Mouse (Mus musculus): Measurements from ENCODE around the gene Kif1a. TPM values are rescaled to one million over a fixed set of nuclear protein-coding genes. Genes with fewer than 3 reads are reported as not detected.

Gene Kif1a
- total RNA-seq, 1 experiment, result 10.2 TPM

DNA sequence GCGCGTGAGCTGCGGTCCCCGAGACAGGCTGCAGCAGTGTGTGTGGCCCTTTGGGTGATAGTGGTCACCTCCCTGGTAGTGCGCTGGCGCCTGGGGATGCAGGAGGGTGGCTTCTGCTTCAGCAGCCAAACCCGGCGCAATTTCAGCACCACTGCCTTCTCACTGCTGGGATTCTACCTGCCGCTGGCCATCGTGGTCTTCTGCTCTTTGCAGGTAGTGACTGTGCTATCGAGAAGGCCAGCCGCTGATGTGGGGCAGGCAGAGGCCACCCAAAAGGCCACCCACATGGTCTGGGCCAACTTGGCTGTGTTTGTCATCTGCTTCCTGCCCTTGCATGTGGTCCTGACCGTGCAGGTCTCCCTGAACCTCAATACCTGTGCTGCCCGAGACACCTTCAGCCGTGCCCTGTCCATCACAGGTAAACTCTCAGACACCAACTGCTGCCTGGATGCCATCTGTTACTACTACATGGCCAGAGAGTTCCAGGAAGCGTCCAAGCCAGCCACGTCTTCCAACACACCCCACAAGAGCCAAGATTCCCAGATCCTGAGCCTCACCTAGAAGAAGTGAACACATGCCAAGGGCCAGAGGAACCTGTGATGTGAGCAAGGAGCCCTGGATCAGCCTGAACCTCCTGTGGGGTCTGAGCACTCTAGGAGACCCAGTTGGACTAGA, 118.7 kb downstream of the Kif1a start:
- no peak for DNase-seq (ENCODE audit: low read depth, low spot score)
- Histone ChIP-seq H3K4me3 (ENCODE audit: insufficient read depth in 1 of 2, low read depth in 1 of 2, low read length in 2 of 2, poor library complexity in 1 of 2, severe bottlenecking in 1 of 2) (no peak overlapping the region), H3K36me3 (ENCODE audit: control insufficient read depth, insufficient read depth, low read length, poor library complexity, severe bottlenecking) (no peaks in the 10 kb centered on the region), H3K27ac (ENCODE audit: insufficient read depth, low read depth, low read length, poor library complexity, severe bottlenecking) (no peak overlapping the region), H3K9ac (ENCODE audit: insufficient read depth, low read depth, low read length, poor library complexity, severe bottlenecking) (no peak overlapping the region), H3K4me1 (ENCODE audit: control insufficient read depth in 2 of 2, insufficient read depth in 2 of 2, low read length in 2 of 2, poor library complexity in 1 of 2) (peaks cover 0 to 8% of the 10 kb centered on the region in 2 experiments; a peak in 3 of 4 replicates), H3K9me3 (ENCODE audit: control insufficient read depth, insufficient read depth, low read depth, low read length) (no peaks in the 10 kb centered on the region)
- in situ Hi-C loops (cut with MboI; ENCODE audit: low sequenced_read_pairs in 2 of 2, unreplicated experiment in 2 of 2), result no loop called here
- no peak for TF ChIP-seq CHD2 (IDR thresholded peaks at IDR 0.05; ENCODE audit: low read depth, low read length)
- no peak for TF ChIP-seq HCFC1 (IDR thresholded peaks at IDR 0.05; ENCODE audit: borderline replicate concordance, insufficient read depth, low read length)
- no peak for TF ChIP-seq ZNF384 (IDR thresholded peaks at IDR 0.05; ENCODE audit: low read depth, low read length)
- no peak for TF ChIP-seq MAFK (IDR thresholded peaks at IDR 0.05; ENCODE audit: insufficient read depth, low read depth, low read length)
- no peak for TF ChIP-seq ZC3H11A (IDR thresholded peaks at IDR 0.05; ENCODE audit: borderline replicate concordance, low read depth, low read length)

DNA sequence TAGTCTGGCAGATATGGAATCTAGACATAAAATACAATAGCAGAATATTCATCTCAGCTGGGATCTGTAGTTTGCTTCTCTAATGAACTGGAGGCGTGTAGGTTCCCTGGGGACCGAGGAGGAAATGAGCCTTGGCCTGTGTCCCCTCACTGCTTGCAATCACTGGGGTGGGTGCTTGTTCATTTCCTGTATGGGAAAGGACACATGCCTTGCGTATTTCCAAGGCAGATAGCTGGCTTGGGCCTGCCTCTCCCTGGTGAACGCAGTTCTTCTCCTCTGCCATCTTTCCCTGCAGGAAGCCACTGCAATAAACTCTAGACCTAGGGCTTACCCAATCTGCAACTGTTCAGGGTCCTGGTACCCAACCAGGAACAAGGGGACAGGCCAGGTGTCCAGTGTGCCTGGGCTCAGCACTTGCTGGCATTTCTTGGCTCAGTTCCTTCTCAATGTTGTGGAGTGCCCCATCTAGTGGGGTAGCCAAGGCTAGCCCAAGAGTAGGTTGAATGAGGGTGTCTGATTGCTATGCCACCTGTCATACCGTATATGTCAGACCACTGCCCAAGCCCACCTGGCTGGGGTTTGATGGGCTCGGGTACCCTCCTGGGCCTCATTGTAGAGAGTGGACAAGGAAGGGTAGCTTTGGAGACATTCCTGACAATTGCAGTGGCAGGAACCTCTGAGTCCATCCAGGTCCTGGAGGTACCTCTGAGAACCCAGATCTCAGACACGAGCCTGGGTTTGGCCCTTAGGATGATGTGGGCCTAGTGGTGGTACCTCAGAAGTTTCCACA, 120.5 kb downstream of the Kif1a start:
- TF ChIP-seq CHD2 (IDR thresholded peaks at IDR 0.05; ENCODE audit: low read depth, low read length), result no peak
- TF ChIP-seq ZNF384 (IDR thresholded peaks at IDR 0.05; ENCODE audit: low read depth, low read length), result no peak
- TF ChIP-seq ZC3H11A (IDR thresholded peaks at IDR 0.05; ENCODE audit: borderline replicate concordance, low read depth, low read length), result no peak
- TF ChIP-seq HCFC1 (IDR thresholded peaks at IDR 0.05; ENCODE audit: borderline replicate concordance, insufficient read depth, low read length), result no peak
- TF ChIP-seq MAFK (IDR thresholded peaks at IDR 0.05; ENCODE audit: insufficient read depth, low read depth, low read length), result no peak
- no peak for DNase-seq (ENCODE audit: low read depth, low spot score)
- no peak overlapping the region for H3K9ac ChIP-seq (ENCODE audit: insufficient read depth, low read depth, low read length, poor library complexity, severe bottlenecking)
- H3K4me1 ChIP-seq (ENCODE audit: control insufficient read depth in 2 of 2, insufficient read depth in 2 of 2, low read length in 2 of 2, poor library complexity in 1 of 2), result peaks cover 0 to 11% of the 10 kb centered on the region in 2 experiments; a peak in 3 of 4 replicates
- in situ Hi-C loops (cut with MboI; ENCODE audit: low sequenced_read_pairs in 2 of 2, unreplicated experiment in 2 of 2), result no loop called here
- H3K27ac ChIP-seq (ENCODE audit: insufficient read depth, low read depth, low read length, poor library complexity, severe bottlenecking), result no peak overlapping the region
- no peak overlapping the region for H3K4me3 ChIP-seq (ENCODE audit: insufficient read depth in 1 of 2, low read depth in 1 of 2, low read length in 2 of 2, poor library complexity in 1 of 2, severe bottlenecking in 1 of 2)
- H3K9me3 ChIP-seq (ENCODE audit: control insufficient read depth, insufficient read depth, low read depth, low read length), result no peaks in the 10 kb centered on the region
- H3K36me3 ChIP-seq (ENCODE audit: control insufficient read depth, insufficient read depth, low read length, poor library complexity, severe bottlenecking), result no peaks in the 10 kb centered on the region

DNA sequence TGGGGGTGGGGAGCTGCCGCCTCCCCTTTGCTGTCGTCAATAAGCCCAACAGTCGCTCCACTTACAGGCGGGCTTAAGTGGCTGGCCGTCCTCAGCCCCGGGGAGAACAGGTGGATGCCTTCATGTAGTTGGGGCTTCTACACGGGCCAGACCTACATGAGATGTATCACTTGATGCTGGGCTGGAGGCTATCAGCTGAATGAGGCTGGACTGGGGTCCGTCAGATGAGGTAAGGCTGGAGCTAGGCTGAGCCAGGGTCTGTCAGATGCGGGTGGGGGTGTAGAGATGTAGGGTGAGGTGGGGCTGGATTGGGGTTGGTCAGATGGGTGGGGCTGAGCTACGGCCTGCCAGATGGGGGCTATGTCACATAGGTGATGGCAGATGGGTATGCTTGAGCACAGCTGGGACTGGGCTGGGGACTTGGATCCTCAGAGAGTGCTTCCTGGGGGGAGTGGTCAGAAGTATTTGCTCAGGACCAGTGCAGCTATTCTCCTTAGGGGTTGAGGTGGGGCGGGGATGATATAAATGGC, 122.6 kb downstream of the Kif1a start:
- Histone ChIP-seq H3K36me3 (ENCODE audit: control insufficient read depth, insufficient read depth, low read length, poor library complexity, severe bottlenecking) (no peaks in the 10 kb centered on the region), H3K27ac (ENCODE audit: insufficient read depth, low read depth, low read length, poor library complexity, severe bottlenecking) (no peak overlapping the region), H3K4me3 (ENCODE audit: insufficient read depth in 1 of 2, low read depth in 1 of 2, low read length in 2 of 2, poor library complexity in 1 of 2, severe bottlenecking in 1 of 2) (peak overlapping the region in 1 of 2 experiments; percentile 30; a peak in 2 of 4 replicates), H3K4me1 (ENCODE audit: control insufficient read depth in 2 of 2, insufficient read depth in 2 of 2, low read length in 2 of 2, poor library complexity in 1 of 2) (peaks cover 0 to 11% of the 10 kb centered on the region in 2 experiments; a peak in 3 of 4 replicates), H3K9ac (ENCODE audit: insufficient read depth, low read depth, low read length, poor library complexity, severe bottlenecking) (no peak overlapping the region), H3K9me3 (ENCODE audit: control insufficient read depth, insufficient read depth, low read depth, low read length) (no peaks in the 10 kb centered on the region)
- in situ Hi-C loops (cut with MboI; ENCODE audit: low sequenced_read_pairs in 2 of 2, unreplicated experiment in 2 of 2), result no loop called here
- TF ChIP-seq ZNF384 (IDR thresholded peaks at IDR 0.05; ENCODE audit: low read depth, low read length) (no peak), CHD2 (IDR thresholded peaks at IDR 0.05; ENCODE audit: low read depth, low read length) (no peak), MAFK (IDR thresholded peaks at IDR 0.05; ENCODE audit: insufficient read depth, low read depth, low read length) (no peak), ZC3H11A (IDR thresholded peaks at IDR 0.05; ENCODE audit: borderline replicate concordance, low read depth, low read length) (no peak), HCFC1 (IDR thresholded peaks at IDR 0.05; ENCODE audit: borderline replicate concordance, insufficient read depth, low read length) (no peak)
- no peak for DNase-seq (ENCODE audit: low read depth, low spot score)

DNA sequence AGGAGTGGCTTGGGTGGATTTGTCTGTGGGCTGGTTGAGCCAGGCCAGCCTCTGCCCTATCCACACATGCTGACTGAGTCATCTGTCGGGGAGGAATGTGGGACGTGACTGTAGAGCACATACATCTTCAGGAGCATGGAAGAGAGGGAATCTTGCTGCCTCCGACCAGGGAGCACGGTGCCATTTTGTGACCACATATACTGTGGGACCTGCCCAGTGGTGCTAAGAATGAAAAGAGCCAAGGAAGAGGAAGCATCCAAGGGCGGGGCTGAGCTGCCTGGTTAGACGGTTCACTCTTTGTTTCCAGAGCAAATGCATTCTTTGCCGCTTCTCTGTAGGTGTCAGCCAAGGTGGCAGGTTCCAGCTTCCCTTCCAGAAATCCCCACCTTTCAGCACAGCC, 123.1 kb downstream of the Kif1a start:
- peak; percentile 31 for DNase-seq (ENCODE audit: low read depth, low spot score)
- H3K36me3 ChIP-seq (ENCODE audit: control insufficient read depth, insufficient read depth, low read length, poor library complexity, severe bottlenecking), result no peaks in the 10 kb centered on the region
- no peak overlapping the region for H3K9ac ChIP-seq (ENCODE audit: insufficient read depth, low read depth, low read length, poor library complexity, severe bottlenecking)
- no peaks in the 10 kb centered on the region for H3K9me3 ChIP-seq (ENCODE audit: control insufficient read depth, insufficient read depth, low read depth, low read length)
- no peak overlapping the region for H3K27ac ChIP-seq (ENCODE audit: insufficient read depth, low read depth, low read length, poor library complexity, severe bottlenecking)
- TF ChIP-seq ZC3H11A (IDR thresholded peaks at IDR 0.05; ENCODE audit: borderline replicate concordance, low read depth, low read length) (no peak), MAFK (IDR thresholded peaks at IDR 0.05; ENCODE audit: insufficient read depth, low read depth, low read length) (no peak), CHD2 (IDR thresholded peaks at IDR 0.05; ENCODE audit: low read depth, low read length) (no peak), ZNF384 (IDR thresholded peaks at IDR 0.05; ENCODE audit: low read depth, low read length) (no peak), HCFC1 (IDR thresholded peaks at IDR 0.05; ENCODE audit: borderline replicate concordance, insufficient read depth, low read length) (no peak)
- in situ Hi-C loops (cut with MboI; ENCODE audit: low sequenced_read_pairs in 2 of 2, unreplicated experiment in 2 of 2), result no loop called here
- peak overlapping the region in 1 of 2 experiments; percentile 30; a peak in 2 of 4 replicates for H3K4me3 ChIP-seq (ENCODE audit: insufficient read depth in 1 of 2, low read depth in 1 of 2, low read length in 2 of 2, poor library complexity in 1 of 2, severe bottlenecking in 1 of 2)
- peaks cover 0 to 11% of the 10 kb centered on the region in 2 experiments; a peak in 3 of 4 replicates for H3K4me1 ChIP-seq (ENCODE audit: control insufficient read depth in 2 of 2, insufficient read depth in 2 of 2, low read length in 2 of 2, poor library complexity in 1 of 2)

All from ES-E14 (cell line).